Mouse (Mus musculus) heart, postnatal 25 days (tissue): ENCODE results near the gene Kbtbd6. TPM values are rescaled to one million over a fixed set of nuclear protein-coding genes. Genes with fewer than 3 reads are reported as not detected.

Source experiments
- DNase-seq: peaks from one replicate; pipeline ENCODE4 v3.0.0; 2022; ENCODE audit warnings: low spot score
- intact Hi-C: fragments of 180-260 bp; cut with DNase I; formaldehyde crosslinking; loops from one replicate; pipeline ENCODE4 v1.15.1; 2025
- total RNA-seq, 2 experiments: library from RNA; stranded (reverse); gene quantifications; 2 replicates each; pipeline ENCODE4 v1.2.3; 2021

Kbtbd6 gene
- total RNA-seq, 2 experiments from 2014 or later, result 0.17 to 0.29 TPM

- DNase-seq, result peak; percentile 94
- intact Hi-C loops, result loop anchor here (5.0 kb wide), 1 partner anchor 52 kb away; no protein-coding TSS in a partner anchor
Observed at GRCm38 (mm10) chr14:79480624-79481338, 29.1 kb downstream of the Kbtbd6 start, which contains the start of gene Elf1. TSS of gene Elf1 (plus strand) at chr14:79481194.

DNA sequence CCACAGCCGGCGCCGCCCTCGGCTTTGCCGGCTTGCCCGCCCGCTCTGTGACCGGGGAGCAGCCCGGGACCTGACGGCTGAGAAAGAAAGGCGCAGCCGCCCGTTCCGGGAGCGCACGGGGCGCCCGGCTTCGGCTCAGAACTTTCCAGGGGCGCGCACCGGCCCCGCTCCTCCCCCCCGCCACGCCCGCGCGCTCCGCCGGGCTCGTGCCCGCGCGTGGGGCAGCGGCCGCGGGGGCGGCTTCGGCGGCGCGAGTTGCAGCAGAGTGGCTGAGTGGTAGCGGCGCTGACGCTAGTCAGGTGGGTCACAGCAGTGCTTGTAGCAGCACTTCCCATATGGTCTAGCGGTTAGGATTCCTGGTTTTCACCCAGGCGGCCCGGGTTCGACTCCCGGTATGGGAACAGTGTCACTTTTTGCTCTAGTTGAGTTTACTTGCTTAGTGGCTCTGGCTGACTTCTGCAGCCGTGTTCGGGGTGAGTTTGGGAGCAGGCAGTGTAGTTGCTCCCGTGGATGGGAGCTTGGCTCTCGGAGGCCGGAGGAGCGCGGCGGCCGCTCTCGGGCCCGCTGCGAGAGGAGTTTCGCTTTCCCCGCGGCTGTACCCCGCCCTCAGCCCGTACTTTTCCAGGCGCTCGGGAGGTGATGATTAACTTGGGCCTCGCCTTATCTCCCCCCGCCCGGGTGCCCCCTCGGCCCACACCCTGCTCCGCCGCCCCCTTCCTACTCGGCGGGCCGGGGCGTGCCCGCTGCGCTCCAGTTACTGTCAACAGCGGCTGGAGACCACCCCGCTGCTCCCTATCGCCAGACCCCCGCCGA, 29.9 kb downstream of the Kbtbd6 start, which contains the start of gene Wbp4:
Gene Wbp4 (minus strand): TSS at position 182 of the 813 bp plus-strand sequence.
- peak; percentile 84 for DNase-seq
- intact Hi-C loops, result loop anchor here (2.0 to 5.0 kb wide), 2 partner anchors 51 to 81 kb away; no protein-coding TSS in a partner anchor

DNA sequence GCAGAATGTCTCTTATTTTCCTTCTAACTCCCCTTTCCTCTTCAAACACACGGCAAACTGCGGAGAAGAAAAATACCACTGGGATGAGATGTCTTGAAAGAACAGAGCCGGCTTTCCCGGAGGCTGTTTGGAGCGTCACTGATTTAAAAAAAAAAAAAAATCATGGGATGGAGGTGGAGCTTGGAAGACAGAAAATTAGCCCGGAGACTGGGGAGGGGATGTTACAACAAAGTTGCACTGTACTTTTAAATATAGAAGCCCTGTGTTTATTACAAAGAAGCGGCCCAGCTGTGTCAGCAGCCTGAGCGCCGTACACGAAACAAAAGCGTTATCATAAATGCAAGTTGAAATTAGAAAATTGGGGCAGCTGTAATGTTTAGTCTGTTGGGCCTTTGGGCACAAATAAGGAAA, 30.6 kb downstream of the Kbtbd6 start:
- no peak for DNase-seq
- intact Hi-C loops, result loop anchor here (2.0 to 5.0 kb wide), 2 partner anchors 50 to 81 kb away; no protein-coding TSS in a partner anchor

DNA sequence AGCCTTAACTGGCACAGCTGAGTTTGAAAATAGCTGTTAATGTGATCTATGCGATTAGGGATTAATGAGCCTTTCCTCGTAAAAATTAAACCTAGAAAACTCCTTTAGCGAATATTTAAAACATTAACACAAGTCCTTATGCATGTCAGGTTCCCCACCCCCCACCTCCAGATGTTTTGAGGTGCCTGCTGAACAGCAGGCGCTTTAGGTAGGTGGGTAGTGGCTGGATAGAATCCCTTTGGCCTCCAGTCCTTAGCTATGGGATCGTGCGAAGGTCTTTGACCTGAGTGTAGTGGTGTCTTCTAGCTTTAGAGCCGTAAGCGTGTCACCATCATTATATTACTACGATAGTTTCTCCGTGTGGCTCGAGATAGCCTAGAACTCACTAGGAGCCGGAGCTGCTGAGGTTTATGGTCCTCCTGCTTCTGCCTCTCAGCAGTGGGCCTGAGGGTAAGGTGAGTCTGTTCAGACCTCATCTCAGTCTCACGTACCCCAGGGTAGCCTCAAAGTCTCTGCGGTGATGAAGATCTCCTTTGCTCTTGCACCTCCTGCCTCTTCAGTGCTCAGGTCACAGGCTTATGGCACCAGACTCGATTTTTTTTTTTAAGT, 31.2 kb downstream of the Kbtbd6 start:
- no peak for DNase-seq
- intact Hi-C loops, result loop anchor here (2.0 to 5.0 kb wide), 2 partner anchors 49 to 80 kb away; no protein-coding TSS in a partner anchor

DNA sequence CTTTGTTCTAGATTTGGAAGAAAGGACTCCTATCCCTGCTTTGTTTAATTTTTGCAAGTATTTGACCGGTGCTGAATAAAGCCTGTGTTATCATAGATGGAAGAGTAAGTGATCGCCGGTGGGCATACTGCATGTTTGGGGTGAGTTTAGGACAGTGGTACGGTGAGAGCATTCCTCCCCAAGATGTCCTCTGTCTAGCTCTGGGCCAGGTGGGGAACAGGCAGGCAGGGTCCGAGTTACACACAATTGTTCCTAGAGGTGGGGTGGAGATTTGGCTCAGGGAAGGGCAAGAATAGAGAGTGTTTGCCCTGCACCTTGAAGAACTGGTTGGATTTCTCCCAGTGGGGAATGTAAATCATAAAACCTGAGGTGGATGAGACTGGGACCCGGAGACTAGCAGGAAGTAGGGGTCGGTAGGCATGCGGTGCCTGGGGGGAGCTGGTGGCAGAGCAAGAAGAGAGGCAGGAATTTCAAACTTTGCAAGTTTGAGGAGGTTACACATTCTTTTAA, 32.0 kb downstream of the Kbtbd6 start:
- no peak for DNase-seq
- intact Hi-C loops, result loop anchor here (2.0 to 5.0 kb wide), 2 partner anchors 49 to 79 kb away; no protein-coding TSS in a partner anchor

DNA sequence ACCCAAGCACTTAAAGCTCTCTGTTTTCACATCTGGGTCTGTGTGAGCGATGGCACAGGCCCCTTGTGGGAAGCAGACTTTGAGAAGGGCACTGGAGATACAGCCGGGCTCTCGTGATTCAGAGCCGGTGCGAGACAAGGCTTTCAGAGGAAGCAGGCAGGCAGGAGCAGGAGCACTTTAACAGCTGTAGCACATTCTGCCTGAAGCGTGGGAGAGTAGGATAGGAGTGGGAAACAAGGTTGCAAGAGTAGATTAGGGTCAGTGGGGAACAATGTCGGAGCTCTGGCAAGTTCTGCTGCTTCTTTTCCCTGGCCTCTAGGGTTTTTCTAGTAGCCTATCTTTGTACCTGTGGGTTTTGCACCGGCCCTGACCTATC, 35.0 kb downstream of the Kbtbd6 start:
- no peak for DNase-seq
- intact Hi-C loops, result loop anchor here (2.0 to 5.0 kb wide), 2 partner anchors 22 to 36 kb away; no protein-coding TSS in a partner anchor

- intact Hi-C loops, result loop anchor here (2.0 to 5.0 kb wide), 2 partner anchors 22 to 35 kb away; no protein-coding TSS in a partner anchor
- no peak for DNase-seq
Observed at GRCm38 (mm10) chr14:79486993-79487731, 35.5 kb downstream of the Kbtbd6 start.

DNA sequence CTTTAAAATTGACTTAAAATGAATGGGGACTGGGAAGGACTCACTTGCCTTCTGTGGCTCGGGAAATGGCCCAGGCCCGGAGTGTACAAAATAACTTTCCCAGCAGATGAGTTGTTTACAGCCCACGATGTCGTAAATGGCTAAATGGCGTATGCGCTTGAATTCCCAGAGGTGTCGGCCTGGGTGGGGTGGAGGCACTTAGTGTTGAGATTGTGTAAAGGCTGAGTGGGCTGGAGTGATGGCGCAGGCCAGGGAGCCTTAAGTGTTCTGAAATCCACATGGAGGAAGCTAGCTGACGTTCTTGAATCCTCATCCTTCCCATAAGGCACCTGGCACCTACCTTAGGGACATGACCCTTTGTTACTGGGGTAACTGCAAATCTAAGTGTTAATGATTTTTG, 36.9 kb downstream of the Kbtbd6 start:
- peak; percentile 56 for DNase-seq

DNA sequence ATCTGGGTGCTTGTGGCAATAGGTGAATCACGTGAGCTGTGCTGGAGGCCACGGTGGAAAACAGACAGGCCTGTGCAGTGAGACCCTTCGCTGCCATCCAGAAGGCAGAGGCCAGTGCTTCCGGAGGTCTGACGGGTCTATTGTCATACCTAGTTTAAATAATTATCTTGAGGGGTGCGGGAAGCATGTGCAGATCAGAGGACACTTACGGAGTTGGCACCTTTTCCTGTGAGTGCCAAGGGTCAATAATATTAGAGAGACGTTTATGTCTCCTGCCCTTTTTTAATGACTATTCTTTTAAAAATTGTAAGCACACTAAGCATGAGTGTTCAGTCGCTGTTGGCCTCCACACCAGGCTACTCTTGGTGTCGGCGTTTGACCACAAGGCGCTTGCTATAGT, 37.5 kb downstream of the Kbtbd6 start:
- intact Hi-C loops, result loop anchor here (5.0 kb wide), 1 partner anchor 33 kb away; no protein-coding TSS in a partner anchor
- DNase-seq, result no peak

More for the DNA sequence above, 36.9 kb downstream of the Kbtbd6 start:
- intact Hi-C loops, result loop anchor here (5.0 kb wide), 1 partner anchor 34 kb away; no protein-coding TSS in a partner anchor

- intact Hi-C loops, result no loop called here
- DNase-seq, result no peak
Observed at GRCm38 (mm10) chr14:79490246-79490645, 38.6 kb downstream of the Kbtbd6 start.

DNA sequence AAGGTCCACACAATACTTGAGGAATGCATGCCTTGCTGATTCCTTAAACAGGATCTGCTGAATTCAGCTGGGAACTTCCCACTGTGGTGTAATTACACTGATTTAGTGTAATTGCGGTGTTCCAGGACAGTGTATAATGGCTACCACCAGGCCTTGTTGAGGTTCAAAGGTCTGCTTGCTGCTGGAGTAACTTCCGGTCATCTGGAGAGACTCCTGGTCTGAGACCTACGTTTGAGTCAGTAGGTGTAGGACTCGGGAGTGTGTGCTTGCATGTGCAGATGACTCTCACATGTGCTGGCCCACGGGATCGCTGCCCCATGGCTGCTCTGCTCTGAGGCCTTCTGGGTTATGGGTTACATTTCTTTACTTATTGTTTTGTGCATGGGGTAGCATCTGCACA, 42.7 kb downstream of the Kbtbd6 start:
- intact Hi-C loops, result no loop called here
- no peak for DNase-seq

DNA sequence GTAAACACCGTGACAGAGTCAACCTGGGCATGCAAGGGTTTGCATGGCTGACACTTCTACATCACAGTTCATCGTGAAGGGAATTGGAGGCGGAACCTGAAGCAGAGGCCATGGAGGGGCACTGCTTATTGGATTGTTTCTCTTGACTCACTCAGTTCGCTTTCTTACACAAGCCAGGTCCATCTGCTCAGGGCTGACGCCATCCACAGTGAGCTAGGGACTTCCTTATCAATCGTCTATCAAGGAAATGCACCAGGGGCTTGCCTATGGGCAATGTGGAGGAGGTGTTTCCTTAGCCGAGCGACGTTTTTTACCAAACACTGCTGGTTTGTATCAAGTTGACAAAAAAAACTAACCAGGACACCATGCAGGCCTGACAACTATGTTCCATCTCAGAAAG, 47.7 kb downstream of the Kbtbd6 start:
- intact Hi-C loops, result no loop called here
- DNase-seq, result no peak

DNA sequence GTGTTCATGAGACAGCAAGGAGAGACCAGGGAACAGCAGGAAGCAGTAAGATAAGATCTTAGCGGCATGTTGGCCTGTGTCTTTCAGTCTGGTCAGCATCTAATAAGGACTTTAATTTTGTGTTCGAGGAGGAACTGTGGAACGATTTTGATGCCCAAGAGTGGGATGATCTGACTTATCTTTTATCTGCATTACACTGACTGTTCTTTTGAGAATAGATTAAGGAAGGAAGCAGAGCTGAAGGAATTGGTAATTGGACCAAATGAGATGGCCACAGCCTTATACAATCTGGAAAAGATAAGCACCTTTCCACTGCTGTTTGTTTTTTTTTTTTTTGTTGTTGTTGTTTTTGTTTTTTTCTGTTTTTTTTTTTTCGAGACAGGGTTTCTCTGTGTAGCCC, 49.1 kb downstream of the Kbtbd6 start:
- DNase-seq, result no peak
- intact Hi-C loops, result no loop called here

DNA sequence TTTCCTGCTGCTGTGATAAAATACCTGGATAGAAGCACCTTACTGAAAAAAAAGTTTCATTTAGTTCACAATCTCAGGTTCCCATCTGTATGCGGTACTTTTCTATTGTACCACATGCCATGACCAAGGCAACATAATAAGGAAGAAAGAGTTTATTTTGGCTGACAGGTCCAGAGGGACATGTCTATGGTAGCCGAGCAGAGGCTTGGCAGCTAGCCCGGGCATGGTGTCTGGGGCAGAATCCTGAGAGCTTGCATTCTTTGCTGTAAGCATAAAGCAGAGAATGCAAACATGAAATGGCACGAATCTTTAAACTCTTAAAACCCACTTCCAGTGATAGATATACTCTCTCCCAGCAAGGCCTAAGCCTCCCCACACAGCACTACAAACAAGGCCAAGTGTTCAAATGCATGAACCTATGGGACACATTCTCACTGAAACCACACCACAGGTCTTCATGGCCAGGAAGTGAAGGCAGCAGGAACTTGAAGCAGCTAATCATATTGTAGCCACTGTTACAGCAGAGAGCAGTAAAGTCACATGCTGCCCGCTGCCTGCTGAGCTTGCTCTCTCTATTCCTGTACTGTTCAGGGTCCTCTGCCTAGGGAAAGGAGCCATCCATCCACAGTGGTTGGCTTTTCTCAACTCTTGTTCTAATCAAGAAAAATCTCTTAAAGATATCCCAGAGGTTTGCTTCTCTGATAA, 51.9 kb downstream of the Kbtbd6 start:
- intact Hi-C loops, result no loop called here
- no peak for DNase-seq

Other genes with a start within 250 kb of the Kbtbd6 start
- gene Zfp957, start 204.5 kb upstream of the Kbtbd6 start, total RNA-seq, result not detected
- 10 to 100 TPM; 37.9 to 54.5 TPM for gene Rgcc, start 150.2 kb upstream of the Kbtbd6 start, total RNA-seq
- gene Naa16, start 61.1 kb upstream of the Kbtbd6 start, total RNA-seq, result 10 to 100 TPM in 1 of 2 experiments, 1 to 10 TPM in 1; 10.0 to 10.6 TPM
- gene Mtrf1, start 54.1 kb upstream of the Kbtbd6 start, total RNA-seq, result 1 to 10 TPM; 6.4 to 7.3 TPM
- gene Kbtbd7, start 25.3 kb upstream of the Kbtbd6 start, total RNA-seq, result 10 to 100 TPM; 10.3 to 12.0 TPM
- gene Elf1, start 29.4 kb downstream of the Kbtbd6 start, total RNA-seq, result 10 to 100 TPM; 15.2 to 17.0 TPM
- 10 to 100 TPM; 18.8 to 21.6 TPM for gene Wbp4, start 29.7 kb downstream of the Kbtbd6 start, total RNA-seq
- 10 to 100 TPM; 65.5 to 75.5 TPM for gene Sugt1, start 135.9 kb downstream of the Kbtbd6 start, total RNA-seq
- under 1 TPM; 0.62 to 0.81 TPM for gene Cnmd, start 210.3 kb downstream of the Kbtbd6 start, total RNA-seq